In the genomic region with DNA sequence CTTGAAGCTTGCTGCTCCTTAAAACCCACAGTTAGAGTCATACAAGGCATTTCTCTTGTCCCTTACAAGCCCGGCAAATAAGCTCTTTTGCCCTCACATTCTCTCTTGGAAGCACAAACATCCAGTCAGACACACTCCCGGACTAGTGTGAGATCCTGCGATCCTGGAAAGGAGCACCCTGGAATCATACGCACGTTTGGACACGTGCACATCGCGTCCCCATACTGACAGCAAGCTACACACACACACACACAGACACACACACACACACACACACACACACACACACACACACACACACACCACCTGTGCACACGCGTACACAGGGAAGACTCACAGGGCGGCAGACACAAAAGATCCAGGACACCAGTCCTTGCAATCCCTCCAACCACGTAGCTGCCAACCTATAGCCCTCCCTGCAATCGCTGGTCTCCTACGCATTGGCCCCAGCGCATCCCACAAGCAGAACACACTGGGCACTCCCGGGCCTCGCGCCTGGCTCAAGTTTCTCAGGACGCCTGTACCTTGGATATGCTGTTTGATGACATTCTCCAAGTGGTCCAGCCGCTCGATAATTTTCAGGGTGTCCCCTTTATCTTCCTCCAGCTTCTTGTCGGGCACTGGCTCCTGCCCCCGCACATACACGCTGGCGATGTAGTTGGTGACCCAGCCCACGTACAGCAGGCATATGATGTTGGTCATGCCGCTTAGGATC, we compare ENCODE assay signal across 8 mouse cellular contexts. TPM values are rescaled to one million over a fixed set of nuclear protein-coding genes. Genes with fewer than 3 reads are reported as not detected.
DNase-seq lines count a peak whose midpoint lies in the region; ATAC-seq and TF ChIP-seq lines count a peak whose summit lies in the region.
"Had no signal": no experiment of that assay in that cellular context is flagged by ENCODE, and none has a peak within 500 bp of the region (broad histone marks: within the 10 kb centered on the region; RNA-seq: fewer than 3 reads in every experiment).

No protein-coding gene starts in this region.

- peak overlapping the region; percentile 96 for H3K4me2 ChIP-seq in embryonic facial prominence, embryonic 14.5 days (ENCODE audit: low read depth, low read length)
- peak overlapping the region; percentile 98 for H3K4me2 ChIP-seq in hindbrain, embryonic 11.5 days (replicated peaks; ENCODE audit: low read depth, low read length)
- H3K4me2 ChIP-seq in myocyte (ENCODE audit: low read depth) = peak overlapping the region; percentile 86

- no peaks in the 10 kb centered on the region for H3K36me3 ChIP-seq in ES-Bruce4 (ENCODE audit: control insufficient read depth, insufficient read depth, low read length, poor library complexity, severe bottlenecking)
- no peaks in the 10 kb centered on the region for H3K36me3 ChIP-seq in embryonic facial prominence, embryonic 14.5 days (ENCODE audit: control insufficient read depth, insufficient read depth, low read length)
- H3K36me3 ChIP-seq in hindbrain, embryonic 11.5 days (ENCODE audit: control insufficient read depth, insufficient read depth, low read length) = no peaks in the 10 kb centered on the region
- no peaks in the 10 kb centered on the region for H3K36me3 ChIP-seq in myocyte (ENCODE audit: control insufficient read depth, insufficient read depth)

- H3K4me1 ChIP-seq in ES-Bruce4 (ENCODE audit: control insufficient read depth, insufficient read depth, low read length) = no peaks in the 10 kb centered on the region
- peaks cover 3% of the 10 kb centered on the region; the same call in 1 of the 2 replicates for H3K4me1 ChIP-seq in embryonic facial prominence, embryonic 14.5 days (ENCODE audit: control insufficient read depth, insufficient read depth, low read length)
- no peaks in the 10 kb centered on the region for H3K4me1 ChIP-seq in hindbrain, embryonic 11.5 days (replicated peaks; ENCODE audit: control insufficient read depth, insufficient read depth, low read length)

- H3K9me3 ChIP-seq in ES-Bruce4 (replicated peaks; ENCODE audit: control insufficient read depth, insufficient read depth, low read length, poor library complexity, severe bottlenecking) = no peaks in the 10 kb centered on the region
- H3K9me3 ChIP-seq in embryonic facial prominence, embryonic 14.5 days (ENCODE audit: control insufficient read depth, low read length) = no peaks in the 10 kb centered on the region
- no peaks in the 10 kb centered on the region for H3K9me3 ChIP-seq in hindbrain, embryonic 11.5 days (ENCODE audit: control insufficient read depth, low read length)

- peak overlapping the region; percentile 29; the same call in 1 of the 2 replicates for H3K9ac ChIP-seq in ES-Bruce4 (ENCODE audit: low read depth, poor library complexity, severe bottlenecking)
- peak overlapping the region; percentile 61 for H3K9ac ChIP-seq in embryonic facial prominence, embryonic 14.5 days (ENCODE audit: low read depth, low read length)
- H3K9ac ChIP-seq in hindbrain, embryonic 11.5 days (ENCODE audit: low read depth, low read length) = peak overlapping the region; percentile 44

- TF ChIP-seq POLR2A in ES-Bruce4 (IDR thresholded peaks at IDR 0.05; ENCODE audit: insufficient read depth, low read length) = no peak
- TF ChIP-seq POLR2A in myocyte (IDR thresholded peaks at IDR 0.05; ENCODE audit: insufficient read length, low read depth) = no peak

- H3K4me3 ChIP-seq in ES-Bruce4 (ENCODE audit: low read depth, low read length) = peak overlapping the region; percentile 58
- H3K4me3 ChIP-seq in embryonic facial prominence, embryonic 14.5 days (ENCODE audit: low read depth, low read length) = peak overlapping the region; percentile 57
- H3K4me3 ChIP-seq in hindbrain, embryonic 11.5 days (ENCODE audit: low read depth, low read length) = peak overlapping the region; percentile 46
- H3K4me3 ChIP-seq in myocyte = peak overlapping the region; percentile 30

- no peak for TF ChIP-seq CTCF in ES-Bruce4 (IDR thresholded peaks at IDR 0.05; ENCODE audit: low read depth, low read length)

- no peak for ATAC-seq in embryonic facial prominence, embryonic 14.5 days (ENCODE audit: low read depth)
- ATAC-seq in hindbrain, embryonic 11.5 days (ENCODE audit: low FRiP score) = peak; percentile 15; the same call in 1 of the 2 replicates

- H3K79me2 ChIP-seq in myocyte (ENCODE audit: control insufficient read depth, insufficient read depth) = no peaks in the 10 kb centered on the region

- H3K27me3 ChIP-seq in ES-Bruce4 (ENCODE audit: control insufficient read depth, insufficient read depth, low read length, poor library complexity, severe bottlenecking) = no peaks in the 10 kb centered on the region
- peaks cover 14% of the 10 kb centered on the region; the same call in 1 of the 2 replicates for H3K27me3 ChIP-seq in embryonic facial prominence, embryonic 14.5 days (replicated peaks; ENCODE audit: control insufficient read depth, insufficient read depth, low read length)
- peaks cover 2% of the 10 kb centered on the region; the same call in 1 of the 2 replicates for H3K27me3 ChIP-seq in hindbrain, embryonic 11.5 days (ENCODE audit: control insufficient read depth, insufficient read depth, low read length)
- no peaks in the 10 kb centered on the region for H3K27me3 ChIP-seq in myocyte (ENCODE audit: control insufficient read depth, insufficient read depth, insufficient read length)

- 13% methylated on average over 23 of the region's 27 CpGs for WGBS in embryonic facial prominence, embryonic 14.5 days
- 21% methylated on average over 27 of the region's 27 CpGs for WGBS in hindbrain, embryonic 11.5 days

- TF ChIP-seq EP300 in ES-Bruce4 (IDR thresholded peaks at IDR 0.05; ENCODE audit: insufficient read depth, low read depth, low read length) = no peak

- H3K27ac ChIP-seq in ES-Bruce4 (ENCODE audit: insufficient read depth, low read length) = no peak overlapping the region
- H3K27ac ChIP-seq in embryonic facial prominence, embryonic 14.5 days (replicated peaks; ENCODE audit: low read depth, low read length) = no peak overlapping the region
- H3K27ac ChIP-seq in hindbrain, embryonic 11.5 days (ENCODE audit: low read depth, low read length) = no peak overlapping the region

- H3ac ChIP-seq in myocyte (ENCODE audit: control insufficient read depth, insufficient read length) = no peak overlapping the region

- intact Hi-C loops in left cerebral cortex, postnatal 36 days (cut with DNase I) = loop anchor here (2.0 to 10.0 kb wide), 4 partner anchors 57 to 596 kb away; no protein-coding TSS in a partner anchor

- DNase-seq in R1 (ENCODE audit: low read depth, low spot score) = peak; percentile 20
- no peak for DNase-seq in embryonic facial prominence, embryonic 14.5 days (ENCODE audit: low spot score)
- peak; percentile 50 for DNase-seq in hindbrain, embryonic 11.5 days (ENCODE audit: low spot score)
- DNase-seq in left cerebral cortex, postnatal 36 days (ENCODE audit: low spot score in 2 of 2) = peak; percentile 49 to 50
- DNase-seq in spleen, postnatal 10 days (ENCODE audit: low spot score in 2 of 2) = no peak

TF ChIP-seq in myocyte, 11 proteins besides CTCF, POLR2A, EP300 and RAD21:
- TF ChIP-seq TCF12 (IDR thresholded peaks at IDR 0.05; ENCODE audit: insufficient read depth, poor library complexity, severe bottlenecking) (no peak), MYOG (IDR thresholded peaks at IDR 0.05; ENCODE audit: control insufficient read depth in 1 of 3, insufficient read depth in 1 of 3, insufficient read length in 2 of 3, low read depth in 2 of 3) (no peak), REST (IDR thresholded peaks at IDR 0.05; ENCODE audit: insufficient read depth, insufficient read length) (no peak), POLR2AphosphoS2 (IDR thresholded peaks at IDR 0.05; ENCODE audit: insufficient read length, low read depth) (no peak), MYOD1 (IDR thresholded peaks at IDR 0.05; ENCODE audit: control insufficient read depth in 1 of 3, insufficient read length in 2 of 3, low read depth in 2 of 3) (no peak), SRF (IDR thresholded peaks at IDR 0.05; ENCODE audit: control insufficient read depth, insufficient read length, low read depth) (no peak)

RNA-seq across cellular contexts. Expression of a gene that starts 0.8 kb away (rescaled TPM):
- polyA plus RNA-seq in ES-Bruce4 (2011; ENCODE audit: insufficient read depth, insufficient read length, low read depth, missing spikeins) (2.6 and 2.7 TPM in 2 replicates), myocyte (2012; fragmentation: generic; extraction: Trizol) (16.4 TPM)
- polyA plus RNA-seq in embryonic facial prominence, embryonic 14.5 days (2014; fragmentation: Nextera tagmentation; extraction: Ambion mirVana) = 19.2 and 20.8 TPM in 2 replicates
- polyA plus RNA-seq in hindbrain, embryonic 11.5 days (2014; fragmentation: Nextera tagmentation; extraction: Ambion mirVana) = 4.1 and 5.2 TPM in 2 replicates
- total RNA-seq in left cerebral cortex, postnatal 36 days (2021) = 10 to 100 TPM; 38.4 to 48.3 TPM
- total RNA-seq: common myeloid progenitor, adult 5-6 weeks had no signal

Comparison
In these comparisons a context has a peak if more than half of its experiments do, and no peak if none do; other contexts are left out.
1. DNase-seq: peak in R1 (single experiment), hindbrain, embryonic 11.5 days (single experiment) and left cerebral cortex, postnatal 36 days (2 of 2); none in embryonic facial prominence, embryonic 14.5 days (single experiment) and spleen, postnatal 10 days (0 of 2).
2. Peak in every context shown above with its lines, with median percentiles within 50 percentile points of each other: H3K4me3 ChIP-seq, H3K9ac ChIP-seq and H3K4me2 ChIP-seq.